9 mouse cellular contexts compared by ENCODE assay signal in genomic region chr9:108479241-108479640, GRCm38 (mm10). TPM values are rescaled to one million over a fixed set of nuclear protein-coding genes. Genes with fewer than 3 reads are reported as not detected.
DNase-seq lines count a peak whose midpoint lies in the region; ATAC-seq and TF ChIP-seq lines count a peak whose summit lies in the region.
"Had no signal": no experiment of that assay in that cellular context is flagged by ENCODE, and none has a peak within 500 bp of the region (broad histone marks: within the 10 kb centered on the region; RNA-seq: fewer than 3 reads in every experiment).

No protein-coding gene starts in this region.

- H3K4me3 ChIP-seq in heart, embryonic 12.5 days = no peak overlapping the region
- peak overlapping the region; percentile 37 for H3K4me3 ChIP-seq in hindbrain, embryonic 15.5 days
- H3K4me3 ChIP-seq in midbrain, embryonic 12.5 days = peak overlapping the region; percentile 48

- no peak for TF ChIP-seq CTCF in brain, embryonic 14.5 days (IDR thresholded peaks at IDR 0.05; ENCODE audit: borderline replicate concordance, extremely low read depth, insufficient read depth, insufficient read length)

- ATAC-seq in heart, embryonic 12.5 days (ENCODE audit: insufficient number of reproducible peaks, low FRiP score) = no peak
- ATAC-seq in hindbrain, embryonic 15.5 days (ENCODE audit: low FRiP score, low read depth) = no peak
- peak; percentile 5; the same call in 1 of the 2 replicates for ATAC-seq in midbrain, embryonic 12.5 days (ENCODE audit: low FRiP score, low read depth)

- H3K4me1 ChIP-seq in heart, embryonic 12.5 days (replicated peaks) = peaks cover 27% of the 10 kb centered on the region
- H3K4me1 ChIP-seq in hindbrain, embryonic 15.5 days (replicated peaks) = peaks cover 19% of the 10 kb centered on the region
- H3K4me1 ChIP-seq in midbrain, embryonic 12.5 days = peaks cover 24% of the 10 kb centered on the region

- H3K27me3 ChIP-seq in heart, embryonic 12.5 days (replicated peaks) = no peaks in the 10 kb centered on the region
- no peaks in the 10 kb centered on the region for H3K27me3 ChIP-seq in hindbrain, embryonic 15.5 days
- H3K27me3 ChIP-seq in midbrain, embryonic 12.5 days = no peaks in the 10 kb centered on the region

- TF ChIP-seq POLR2A in brain, embryonic 14.5 days (IDR thresholded peaks at IDR 0.05; ENCODE audit: borderline replicate concordance, extremely low read depth, insufficient read depth, insufficient read length, poor library complexity, severe bottlenecking) = no peak

- 37% methylated on average over 11 of the region's 11 CpGs for WGBS in heart, embryonic 12.5 days
- WGBS in hindbrain, embryonic 15.5 days = 29% methylated on average over 11 of the region's 11 CpGs
- 24% methylated on average over 11 of the region's 11 CpGs for WGBS in midbrain, embryonic 12.5 days

- H3K4me2 ChIP-seq in heart, embryonic 12.5 days = peak overlapping the region; percentile 90
- H3K4me2 ChIP-seq in hindbrain, embryonic 15.5 days = peak overlapping the region; percentile 57
- peak overlapping the region; percentile 68 for H3K4me2 ChIP-seq in midbrain, embryonic 12.5 days (replicated peaks)

- peaks cover 29% of the 10 kb centered on the region for H3K36me3 ChIP-seq in heart, embryonic 12.5 days
- H3K36me3 ChIP-seq in hindbrain, embryonic 15.5 days = no peaks in the 10 kb centered on the region
- peaks cover 16% of the 10 kb centered on the region for H3K36me3 ChIP-seq in midbrain, embryonic 12.5 days

- H3K9ac ChIP-seq in heart, embryonic 12.5 days = no peak overlapping the region
- peak overlapping the region; percentile 14; the same call in 1 of the 2 replicates for H3K9ac ChIP-seq in hindbrain, embryonic 15.5 days
- no peak overlapping the region; the same call in 1 of the 2 replicates for H3K9ac ChIP-seq in midbrain, embryonic 12.5 days (replicated peaks)

- no peaks in the 10 kb centered on the region for H3K9me3 ChIP-seq in heart, embryonic 12.5 days (replicated peaks)
- no peaks in the 10 kb centered on the region for H3K9me3 ChIP-seq in hindbrain, embryonic 15.5 days
- H3K9me3 ChIP-seq in midbrain, embryonic 12.5 days = no peaks in the 10 kb centered on the region

- no peak for DNase-seq in heart, postnatal 36 days
- peak; percentile 38 for DNase-seq in brain, embryonic 14.5 days (ENCODE audit: low read depth)
- no peak for DNase-seq in right cerebral cortex, adult 2 months (ENCODE audit: low spot score in 2 of 2)
- DNase-seq in frontal cortex, adult 2 months (ENCODE audit: extremely low spot score in 1 of 2, low spot score in 1 of 2) = no peak
- DNase-seq in right cerebral cortex, postnatal 10 days (ENCODE audit: low spot score in 2 of 2) = no peak

- H3K27ac ChIP-seq in heart, embryonic 12.5 days (ENCODE audit: poor library complexity, severe bottlenecking) = no peak overlapping the region
- peak overlapping the region; percentile 61; the same call in 1 of the 2 replicates for H3K27ac ChIP-seq in hindbrain, embryonic 15.5 days (replicated peaks)
- H3K27ac ChIP-seq in midbrain, embryonic 12.5 days (replicated peaks) = peak overlapping the region; percentile 75

- intact Hi-C loops in heart, postnatal 36 days (cut with DNase I) = no loop called here

RNA-seq across cellular contexts. Expression of gene Lamb2, which starts 0.3 kb away (rescaled TPM):
- polyA plus RNA-seq in heart, embryonic 12.5 days (2016; fragmentation: Nextera tagmentation; extraction: Ambion mirVana) = 67.2 and 68.6 TPM in 2 replicates
- 100 to 1,000 TPM; 344 to 366 TPM for total RNA-seq in heart, postnatal 36 days (2021)
- 42.9 and 49.3 TPM in 2 replicates for polyA plus RNA-seq in brain, embryonic 14.5 days (2012; rRNA removed)
- 24.1 and 25.1 TPM in 2 replicates for polyA plus RNA-seq in hindbrain, embryonic 15.5 days (2015; fragmentation: Nextera tagmentation; extraction: Ambion mirVana)
- polyA plus RNA-seq in midbrain, embryonic 12.5 days (2016; fragmentation: Nextera tagmentation; extraction: Ambion mirVana) = 42.2 and 44.0 TPM in 2 replicates
- polyA plus RNA-seq in frontal cortex, adult 2 months (2012; rRNA removed) = 36.6 and 38.1 TPM in 2 replicates
- total RNA-seq: neutrophil, adult 5-6 weeks had no signal

RNA-seq across cellular contexts. Expression of gene Usp19, which starts 11.2 kb away (rescaled TPM):
- polyA plus RNA-seq in heart, embryonic 12.5 days (2016; fragmentation: Nextera tagmentation; extraction: Ambion mirVana) = 78.0 and 84.2 TPM in 2 replicates
- 100 to 1,000 TPM in 1 of 2 experiments, 10 to 100 TPM in 1; 99.1 to 105 TPM for total RNA-seq in heart, postnatal 36 days (2021)
- 184 and 208 TPM in 2 replicates for polyA plus RNA-seq in brain, embryonic 14.5 days (2012; rRNA removed)
- 76.5 and 80.8 TPM in 2 replicates for polyA plus RNA-seq in hindbrain, embryonic 15.5 days (2015; fragmentation: Nextera tagmentation; extraction: Ambion mirVana)
- 111 and 116 TPM in 2 replicates for polyA plus RNA-seq in midbrain, embryonic 12.5 days (2016; fragmentation: Nextera tagmentation; extraction: Ambion mirVana)
- 172 TPM in 2 replicates for polyA plus RNA-seq in frontal cortex, adult 2 months (2012; rRNA removed)

RNA-seq across cellular contexts. Expression of gene Klhdc8b, which starts 17.9 kb away (rescaled TPM):
- 96.5 and 99.1 TPM in 2 replicates for polyA plus RNA-seq in heart, embryonic 12.5 days (2016; fragmentation: Nextera tagmentation; extraction: Ambion mirVana)
- total RNA-seq in heart, postnatal 36 days (2021) = 1 to 10 TPM; 6.8 to 8.9 TPM
- polyA plus RNA-seq in brain, embryonic 14.5 days (2012; rRNA removed) = 84.2 and 100 TPM in 2 replicates
- 67.5 and 70.8 TPM in 2 replicates for polyA plus RNA-seq in hindbrain, embryonic 15.5 days (2015; fragmentation: Nextera tagmentation; extraction: Ambion mirVana)
- polyA plus RNA-seq in midbrain, embryonic 12.5 days (2016; fragmentation: Nextera tagmentation; extraction: Ambion mirVana) = 60.7 and 72.1 TPM in 2 replicates
- 62.5 and 63.7 TPM in 2 replicates for polyA plus RNA-seq in frontal cortex, adult 2 months (2012; rRNA removed)

RNA-seq across cellular contexts. Expression of gene Ccdc71, which starts 18.9 kb away (rescaled TPM):
- 39.1 and 39.2 TPM in 2 replicates for polyA plus RNA-seq in heart, embryonic 12.5 days (2016; fragmentation: Nextera tagmentation; extraction: Ambion mirVana)
- total RNA-seq in heart, postnatal 36 days (2021) = 10 to 100 TPM; 22.9 to 24.1 TPM
- polyA plus RNA-seq in brain, embryonic 14.5 days (2012; rRNA removed) = 37.6 and 38.8 TPM in 2 replicates
- polyA plus RNA-seq in hindbrain, embryonic 15.5 days (2015; fragmentation: Nextera tagmentation; extraction: Ambion mirVana) = 57.5 and 63.4 TPM in 2 replicates
- polyA plus RNA-seq in midbrain, embryonic 12.5 days (2016; fragmentation: Nextera tagmentation; extraction: Ambion mirVana) = 51.4 and 52.6 TPM in 2 replicates
- polyA plus RNA-seq in frontal cortex, adult 2 months (2012; rRNA removed) = 22.3 and 22.6 TPM in 2 replicates

RNA-seq across cellular contexts. Expression of gene Qars, which starts 28.3 kb away (rescaled TPM):
- polyA plus RNA-seq in heart, embryonic 12.5 days (2016; fragmentation: Nextera tagmentation; extraction: Ambion mirVana) = 70.1 and 73.1 TPM in 2 replicates
- total RNA-seq in heart, postnatal 36 days (2021) = 10 to 100 TPM; 78.8 to 82.3 TPM
- 181 and 184 TPM in 2 replicates for polyA plus RNA-seq in brain, embryonic 14.5 days (2012; rRNA removed)
- 62.8 and 63.8 TPM in 2 replicates for polyA plus RNA-seq in hindbrain, embryonic 15.5 days (2015; fragmentation: Nextera tagmentation; extraction: Ambion mirVana)
- 83.7 and 86.3 TPM in 2 replicates for polyA plus RNA-seq in midbrain, embryonic 12.5 days (2016; fragmentation: Nextera tagmentation; extraction: Ambion mirVana)
- 123 and 126 TPM in 2 replicates for polyA plus RNA-seq in frontal cortex, adult 2 months (2012; rRNA removed)
